Mouse (Mus musculus) embryonic fibroblast, embryonic 13.5 days (primary cell): ENCODE results near the gene Nrsn2.

Experiments
- CTCF ChIP-seq: IDR thresholded peaks from 2 replicates; pipeline ENCODE4 v1.5.1; 2011; ENCODE audit warnings: mild to moderate bottlenecking, control low read depth, low read length, moderate library complexity, borderline replicate concordance; ENCODE audit not compliant: insufficient read depth
- POLR2A ChIP-seq: IDR thresholded peaks from 2 replicates; pipeline ENCODE4 v1.6.1; 2011; ENCODE audit warnings: low read depth, mild to moderate bottlenecking, control low read depth, low read length, moderate library complexity

DNA sequence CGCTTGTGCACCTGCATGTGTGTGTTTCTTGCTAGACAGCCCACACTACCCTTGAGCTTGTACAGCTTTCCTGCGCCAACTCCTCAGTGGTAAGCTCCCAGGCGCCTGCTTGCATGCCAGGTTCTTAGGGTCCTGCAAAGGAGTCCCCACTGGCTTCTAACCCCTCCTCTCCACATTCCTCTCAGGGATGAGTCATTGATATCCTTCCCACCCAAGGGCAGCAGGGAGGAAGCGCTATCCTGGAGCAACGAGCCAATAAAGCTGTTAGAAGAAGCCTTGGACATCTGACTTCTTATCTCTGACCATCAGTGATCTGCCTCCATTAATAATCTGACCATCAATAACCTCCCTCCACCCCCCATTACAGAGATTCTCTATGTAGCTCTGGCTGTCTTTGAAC is 8.5 kb downstream of the Nrsn2 start:
- TF ChIP-seq CTCF (no peak), POLR2A (no peak)
